Mouse (Mus musculus) G1E (cell line): ENCODE data around the gene Cisd3.

Source experiments
- CTCF ChIP-seq: IDR thresholded peaks from 2 replicates; pipeline ENCODE4 v1.5.1; 2012; ENCODE audit warnings: low read depth, low read length, inconsistent platforms, mixed read lengths
- GATA1 ChIP-seq: IDR thresholded peaks from 2 replicates; pipeline ENCODE4 v1.6.1; 2012; ENCODE audit warnings: borderline replicate concordance, low read length, inconsistent platforms, mixed read lengths

GRCm38 (mm10) chr11:97694921-97695711 is 9.5 kb downstream of the Cisd3 start:
- no peak for TF ChIP-seq CTCF
- no peak for TF ChIP-seq GATA1
